Mouse (Mus musculus) cerebellum, adult 11 months (tissue): Measurements from ENCODE around the gene Olfr1307.

Experiments used
- DNase-seq: peaks from one replicate; pipeline ENCODE4 v3.0.0; 2022

The Olfr1307 gene

GRCm38 (mm10) chr2:111949340-111949739 is at the start of gene Olfr1307:
Gene Olfr1307 (minus strand): TSS chr2:111949440.
- DNase-seq: no peak

- DNase-seq: no peak
These were observed 40.9 kb upstream of the Olfr1307 start, which contains the start of gene Olfr1309 for GRCm38 (mm10) chr2:111990181-111990580. Gene Olfr1309 (minus strand): TSS chr2:111990281.

GRCm38 (mm10) chr2:111964844-111965243 is 15.6 kb upstream of the Olfr1307 start, which contains the start of gene Olfr1308:
Gene Olfr1308 (minus strand): TSS chr2:111964944.
- no peak for DNase-seq

- DNase-seq: no peak
These were observed 33.1 kb downstream of the Olfr1307 start, which contains the start of gene Olfr1306 for GRCm38 (mm10) chr2:111916171-111916570. Gene Olfr1306 (minus strand): TSS chr2:111916271.
